Mouse (Mus musculus) heart, adult 18-20 months (tissue): ENCODE measurements around the gene 2310009B15Rik. TPM values are rescaled to one million over a fixed set of nuclear protein-coding genes. Genes with fewer than 3 reads are reported as not detected.

Experiments used
- DNase-seq, 2 experiments: peaks; one replicate each; pipeline ENCODE4 v3.0.0; 2021 to 2022; ENCODE audit warnings: mixed read lengths in 1 of 2
- total RNA-seq, 2 experiments: library from RNA; stranded (reverse); gene quantifications; 2 replicates each; pipeline ENCODE4 v1.2.3; 2021

2310009B15Rik gene
- total RNA-seq, 2 experiments from 2014 or later = 9.5 to 9.8 TPM

GRCm38 (mm10) chr1:138842756-138843155, 13.9 kb downstream of the 2310009B15Rik start:
- peak in 1 of 2 experiments; percentile 29 for DNase-seq

- peak in 1 of 2 experiments; percentile 60 for DNase-seq
These were observed 14.3 kb downstream of the 2310009B15Rik start for GRCm38 (mm10) chr1:138842315-138842714.

GRCm38 (mm10) chr1:138841306-138842095, 15.2 kb downstream of the 2310009B15Rik start:
- DNase-seq = peak; percentile 31 to 75

- peak in 1 of 2 experiments; percentile 30 for DNase-seq
These were observed 16.0 kb downstream of the 2310009B15Rik start for GRCm38 (mm10) chr1:138840440-138841305.

GRCm38 (mm10) chr1:138839809-138840430, 16.7 kb downstream of the 2310009B15Rik start:
- DNase-seq = no peak

GRCm38 (mm10) chr1:138839291-138839690, 17.4 kb downstream of the 2310009B15Rik start:
- DNase-seq = no peak

- no peak for DNase-seq
These were observed 18.6 kb downstream of the 2310009B15Rik start for GRCm38 (mm10) chr1:138837786-138838743.

GRCm38 (mm10) chr1:138835355-138835900, 21.2 kb downstream of the 2310009B15Rik start:
- DNase-seq = peak in 1 of 2 experiments; percentile 60

- peak in 1 of 2 experiments; percentile 37 for DNase-seq
These were observed 25.3 kb downstream of the 2310009B15Rik start for GRCm38 (mm10) chr1:138831309-138831708.

- DNase-seq = no peak
These were observed 29.8 kb downstream of the 2310009B15Rik start for GRCm38 (mm10) chr1:138826841-138827240.

- DNase-seq = no peak
These were observed 33.7 kb downstream of the 2310009B15Rik start for GRCm38 (mm10) chr1:138822985-138823322.

- DNase-seq = no peak
These were observed 34.2 kb downstream of the 2310009B15Rik start for GRCm38 (mm10) chr1:138822255-138822984.

Other genes starting within 250 kb of the 2310009B15Rik start
- gene Nek7, start 236.7 kb downstream of the 2310009B15Rik start, total RNA-seq = 10 to 100 TPM; 76.8 to 80.9 TPM
- gene Lhx9, start 8.3 kb downstream of the 2310009B15Rik start, total RNA-seq = not detected
- gene Dennd1b, start 106.6 kb upstream of the 2310009B15Rik start, total RNA-seq = 10 to 100 TPM; 20.6 to 21.9 TPM